ENCODE assay signal across 8 mouse cellular contexts in the genomic region with DNA sequence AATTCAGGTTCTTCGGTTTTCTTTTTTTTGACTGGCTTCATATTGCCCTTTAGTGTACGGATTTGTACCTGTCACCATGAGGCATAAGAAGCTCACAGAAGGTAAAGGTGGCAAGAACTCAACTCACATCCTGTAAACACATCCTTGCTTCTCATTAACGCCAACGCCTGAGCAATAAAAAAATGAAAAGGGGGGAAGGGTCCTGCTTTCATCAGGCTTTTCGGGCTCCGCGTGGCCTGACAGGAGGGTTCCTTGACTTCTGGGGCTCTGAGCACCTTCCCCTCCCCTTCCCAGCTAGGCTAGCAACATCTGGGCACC. TPM values are rescaled to one million over a fixed set of nuclear protein-coding genes. Genes with fewer than 3 reads are reported as not detected.
DNase-seq lines count a peak whose midpoint lies in the region; ATAC-seq lines count a peak whose summit lies in the region.

No protein-coding gene starts in this region.

- no peak overlapping the region for H3K27ac ChIP-seq in limb, embryonic 13.5 days
- no peak overlapping the region for H3K27ac ChIP-seq in stomach, embryonic 15.5 days

- DNase-seq in cerebellum, adult 9-10 months: peak; percentile 7
- DNase-seq in cerebellum, adult 11-12 months: no peak
- DNase-seq in retina, embryonic 14.5 days (ENCODE audit: low spot score): peak; percentile 49
- DNase-seq in retina, postnatal 1 day: no peak
- no peak for DNase-seq in thymus, postnatal 4 days
- no peak for DNase-seq in spleen, postnatal 14 days (ENCODE audit: low spot score in 2 of 2)

- peak overlapping the region; percentile 62 for H3K9ac ChIP-seq in limb, embryonic 13.5 days
- H3K9ac ChIP-seq in stomach, embryonic 15.5 days: 0 out of 2 replicates have a peak overlapping the region, but pooled peaks have one; percentile 32

- no peaks in the 10 kb centered on the region for H3K36me3 ChIP-seq in limb, embryonic 13.5 days
- no peaks in the 10 kb centered on the region for H3K36me3 ChIP-seq in stomach, embryonic 15.5 days

- no peak for ATAC-seq in limb, embryonic 13.5 days (ENCODE audit: low FRiP score, low read depth)
- ATAC-seq in stomach, embryonic 15.5 days (ENCODE audit: insufficient read depth, low FRiP score, low read depth): no peak

- no peaks in the 10 kb centered on the region for H3K9me3 ChIP-seq in limb, embryonic 13.5 days
- H3K9me3 ChIP-seq in stomach, embryonic 15.5 days: no peaks in the 10 kb centered on the region

- WGBS in limb, embryonic 13.5 days: 9% methylated on average over 7 of the region's 7 CpGs
- 23% methylated on average over 7 of the region's 7 CpGs for WGBS in stomach, embryonic 15.5 days

- peak overlapping the region; percentile 73 for H3K4me3 ChIP-seq in limb, embryonic 13.5 days
- H3K4me3 ChIP-seq in stomach, embryonic 15.5 days (replicated peaks): peak overlapping the region; percentile 68

- peak overlapping the region; percentile 100 for H3K4me2 ChIP-seq in limb, embryonic 13.5 days (replicated peaks)
- H3K4me2 ChIP-seq in stomach, embryonic 15.5 days: peak overlapping the region; percentile 99

- peaks cover 25% of the 10 kb centered on the region for H3K27me3 ChIP-seq in limb, embryonic 13.5 days
- peaks cover 5% of the 10 kb centered on the region; the same call in 1 of the 2 replicates for H3K27me3 ChIP-seq in stomach, embryonic 15.5 days (replicated peaks)

- H3K4me1 ChIP-seq in limb, embryonic 13.5 days: peaks cover 7% of the 10 kb centered on the region; the same call in 1 of the 2 replicates
- peaks cover 8% of the 10 kb centered on the region; the same call in 1 of the 2 replicates for H3K4me1 ChIP-seq in stomach, embryonic 15.5 days

RNA-seq across cellular contexts. Expression of a gene that starts 0.6 kb away (rescaled TPM):
- polyA plus RNA-seq in limb, embryonic 13.5 days (2015; fragmentation: Nextera tagmentation; extraction: Ambion mirVana): 0.62 and 0.70 TPM in 2 replicates
- polyA plus RNA-seq in stomach, embryonic 15.5 days (2015; fragmentation: Nextera tagmentation; extraction: Ambion mirVana): 2.1 and 2.6 TPM in 2 replicates

RNA-seq across cellular contexts. Expression of a gene that starts 52.4 kb away (rescaled TPM):
- polyA plus RNA-seq in limb, embryonic 13.5 days (2015; fragmentation: Nextera tagmentation; extraction: Ambion mirVana): 29.3 and 30.0 TPM in 2 replicates
- polyA plus RNA-seq in stomach, embryonic 15.5 days (2015; fragmentation: Nextera tagmentation; extraction: Ambion mirVana): 22.5 and 25.8 TPM in 2 replicates

Comparison
In these comparisons a context has a peak if more than half of its experiments do, and no peak if none do; other contexts are left out.
1. DNase-seq: peak in cerebellum, adult 9-10 months (single experiment) and retina, embryonic 14.5 days (single experiment); none in cerebellum, adult 11-12 months (single experiment), retina, postnatal 1 day (single experiment), thymus, postnatal 4 days (single experiment) and spleen, postnatal 14 days (0 of 2).